Mouse (Mus musculus) small intestine, adult 2 months (tissue): Measurements from ENCODE around the gene Olfr102.

Experiments
- CTCF ChIP-seq: fragments of 200-500 bp; IDR thresholded peaks from 2 replicates; pipeline ENCODE4 v1.5.1; 2012; ENCODE audit warnings: low read depth, mild to moderate bottlenecking, control low read depth, inconsistent platforms, low read length, moderate library complexity, mixed read lengths; ENCODE audit not compliant: insufficient replicate concordance, insufficient read length; ENCODE audit errors: extremely low read depth
- POLR2A ChIP-seq: fragments of 200-500 bp; IDR thresholded peaks from 2 replicates; pipeline ENCODE4 v1.6.1; 2012; ENCODE audit warnings: low read depth, mild to moderate bottlenecking, control low read depth, inconsistent platforms, low read length, moderate library complexity

DNA sequence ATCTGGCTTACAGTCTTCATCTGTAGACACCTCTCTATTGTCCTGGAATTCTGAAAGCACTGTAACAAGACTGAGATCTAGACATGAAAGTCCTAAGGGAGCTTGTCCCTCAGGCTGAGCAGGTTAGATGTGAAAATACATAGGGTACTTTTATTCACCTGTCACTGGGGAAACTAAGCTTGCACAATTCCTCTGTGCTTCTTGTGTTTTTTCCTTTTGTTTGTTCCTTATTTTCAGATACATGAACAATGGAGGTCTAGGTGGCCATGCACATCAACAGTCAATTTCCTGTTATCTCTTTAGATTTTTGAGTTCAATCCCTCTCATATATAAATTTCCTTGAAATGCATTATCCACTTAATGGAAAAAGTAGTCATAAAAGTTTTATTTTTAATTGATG is at the start of gene Olfr102:
- TF ChIP-seq CTCF (no peak), POLR2A (no peak)
